Mouse (Mus musculus): Measurements from ENCODE around the gene Kctd3. TPM values are rescaled to one million over a fixed set of nuclear protein-coding genes. Genes with fewer than 3 reads are reported as not detected.

Gene Kctd3
- polyA plus RNA-seq, 1 experiment from 2014 or later: 42.3 TPM

GRCm38 (mm10) chr1:189006826-189007225 lies 815 bp downstream of the Kctd3 start:
- no peaks in the 10 kb centered on the region for H3K27me3 ChIP-seq
- no peak for ATAC-seq (ENCODE audit: insufficient number of reproducible peaks, insufficient read depth, low FRiP score, low TSS enrichment)
- H3K4me2 ChIP-seq (replicated peaks): peak overlapping the region; percentile 97
- peaks cover 17% of the 10 kb centered on the region for H3K4me1 ChIP-seq
- H3K27ac ChIP-seq: no peak overlapping the region
- 3% methylated on average over 7 of the region's 7 CpGs for WGBS
- no peaks in the 10 kb centered on the region for H3K9me3 ChIP-seq
- H3K9ac ChIP-seq: peak overlapping the region; percentile 98
- H3K4me3 ChIP-seq: peak overlapping the region; percentile 100
- H3K36me3 ChIP-seq: no peaks in the 10 kb centered on the region

- Histone ChIP-seq H3K4me2 (replicated peaks) (peak overlapping the region; percentile 97), H3K4me3 (peak overlapping the region; percentile 100; the same call in 1 of the 2 replicates), H3K9me3 (no peaks in the 10 kb centered on the region), H3K27ac (no peak overlapping the region), H3K9ac (no peak overlapping the region), H3K4me1 (peaks cover 17% of the 10 kb centered on the region), H3K36me3 (no peaks in the 10 kb centered on the region), H3K27me3 (no peaks in the 10 kb centered on the region)
- 71% methylated on average over 5 of the region's 5 CpGs for WGBS
- ATAC-seq (ENCODE audit: insufficient number of reproducible peaks, insufficient read depth, low FRiP score, low TSS enrichment): no peak
Observed at GRCm38 (mm10) chr1:189006267-189006666, 1.4 kb downstream of the Kctd3 start.

GRCm38 (mm10) chr1:189004774-189005173 lies 2.9 kb downstream of the Kctd3 start:
- ATAC-seq (ENCODE audit: insufficient number of reproducible peaks, insufficient read depth, low FRiP score, low TSS enrichment): no peak
- no peaks in the 10 kb centered on the region for H3K9me3 ChIP-seq
- H3K4me3 ChIP-seq: no peak overlapping the region
- H3K9ac ChIP-seq: no peak overlapping the region
- H3K36me3 ChIP-seq: peaks cover 11% of the 10 kb centered on the region
- peaks cover 17% of the 10 kb centered on the region for H3K4me1 ChIP-seq
- H3K27ac ChIP-seq: no peak overlapping the region
- WGBS: 96% methylated on average over 1 of the region's 1 CpGs
- no peak overlapping the region for H3K4me2 ChIP-seq (replicated peaks)
- H3K27me3 ChIP-seq: no peaks in the 10 kb centered on the region

- Histone ChIP-seq H3K27ac (no peak overlapping the region), H3K4me3 (no peak overlapping the region), H3K4me2 (replicated peaks) (no peak overlapping the region), H3K9me3 (no peaks in the 10 kb centered on the region), H3K36me3 (peaks cover 32% of the 10 kb centered on the region), H3K9ac (no peak overlapping the region), H3K4me1 (peaks cover 14% of the 10 kb centered on the region), H3K27me3 (no peaks in the 10 kb centered on the region)
- no peak for ATAC-seq (ENCODE audit: insufficient number of reproducible peaks, insufficient read depth, low FRiP score, low TSS enrichment)
- 90% methylated on average over 12 of the region's 12 CpGs for WGBS
Observed at GRCm38 (mm10) chr1:189001815-189002214, 5.8 kb downstream of the Kctd3 start.

GRCm38 (mm10) chr1:188999981-189000380 lies 7.7 kb downstream of the Kctd3 start:
- 88% methylated on average over 10 of the region's 10 CpGs for WGBS
- peaks cover 48% of the 10 kb centered on the region for H3K36me3 ChIP-seq
- H3K9me3 ChIP-seq: no peaks in the 10 kb centered on the region

GRCm38 (mm10) chr1:188997921-188998320 lies 9.7 kb downstream of the Kctd3 start:
- WGBS: 88% methylated on average over 3 of the region's 3 CpGs

More at GRCm38 (mm10) chr1:188999981-189000380, 7.7 kb downstream of the Kctd3 start:
- Histone ChIP-seq H3K4me3 (no peak overlapping the region), H3K9ac (no peak overlapping the region), H3K27ac (no peak overlapping the region), H3K27me3 (no peaks in the 10 kb centered on the region), H3K4me2 (replicated peaks) (no peak overlapping the region), H3K4me1 (peaks cover 2% of the 10 kb centered on the region; the same call in 1 of the 2 replicates)
- no peak for ATAC-seq (ENCODE audit: insufficient number of reproducible peaks, insufficient read depth, low FRiP score, low TSS enrichment)

GRCm38 (mm10) chr1:188993218-188993617 lies 14.4 kb downstream of the Kctd3 start:
- Histone ChIP-seq H3K4me3 (no peak overlapping the region), H3K9ac (no peak overlapping the region), H3K27me3 (no peaks in the 10 kb centered on the region), H3K27ac (no peak overlapping the region), H3K4me2 (replicated peaks) (no peak overlapping the region), H3K4me1 (no peaks in the 10 kb centered on the region), H3K36me3 (peaks cover 57% of the 10 kb centered on the region), H3K9me3 (no peaks in the 10 kb centered on the region)
- WGBS: 42% methylated on average over 4 of the region's 4 CpGs
- no peak for ATAC-seq (ENCODE audit: insufficient number of reproducible peaks, insufficient read depth, low FRiP score, low TSS enrichment)

More at GRCm38 (mm10) chr1:188997921-188998320, 9.7 kb downstream of the Kctd3 start:
- H3K4me2 ChIP-seq (replicated peaks): no peak overlapping the region
- no peak overlapping the region for H3K27ac ChIP-seq
- no peaks in the 10 kb centered on the region for H3K4me1 ChIP-seq
- no peak overlapping the region for H3K4me3 ChIP-seq
- ATAC-seq (ENCODE audit: insufficient number of reproducible peaks, insufficient read depth, low FRiP score, low TSS enrichment): no peak
- no peak overlapping the region for H3K9ac ChIP-seq
- no peaks in the 10 kb centered on the region for H3K27me3 ChIP-seq
- peaks cover 56% of the 10 kb centered on the region for H3K36me3 ChIP-seq
- no peaks in the 10 kb centered on the region for H3K9me3 ChIP-seq

- Histone ChIP-seq H3K4me3 (no peak overlapping the region), H3K36me3 (peaks cover 79% of the 10 kb centered on the region), H3K27me3 (no peaks in the 10 kb centered on the region), H3K27ac (no peak overlapping the region), H3K4me1 (no peaks in the 10 kb centered on the region), H3K9me3 (no peaks in the 10 kb centered on the region), H3K9ac (no peak overlapping the region), H3K4me2 (replicated peaks) (no peak overlapping the region)
- no peak for ATAC-seq (ENCODE audit: insufficient number of reproducible peaks, insufficient read depth, low FRiP score, low TSS enrichment)
- 25% methylated on average over 3 of the region's 3 CpGs for WGBS
Observed at GRCm38 (mm10) chr1:188980050-188980449, 27.6 kb downstream of the Kctd3 start.

GRCm38 (mm10) chr1:188973926-188974325 lies 33.7 kb downstream of the Kctd3 start:
- Histone ChIP-seq H3K27ac (no peak overlapping the region), H3K27me3 (no peaks in the 10 kb centered on the region), H3K9ac (no peak overlapping the region), H3K4me3 (no peak overlapping the region), H3K4me1 (no peaks in the 10 kb centered on the region), H3K4me2 (replicated peaks) (no peak overlapping the region), H3K36me3 (peaks cover 80% of the 10 kb centered on the region), H3K9me3 (no peaks in the 10 kb centered on the region)
- no peak for ATAC-seq (ENCODE audit: insufficient number of reproducible peaks, insufficient read depth, low FRiP score, low TSS enrichment)
- WGBS: 91% methylated on average over 16 of the region's 16 CpGs

- no peak overlapping the region for H3K9ac ChIP-seq
Observed at GRCm38 (mm10) chr1:188973078-188973477, 34.6 kb downstream of the Kctd3 start.

GRCm38 (mm10) chr1:188952501-188952900 lies 55.1 kb downstream of the Kctd3 start:
- Histone ChIP-seq H3K9ac (no peak overlapping the region), H3K9me3 (no peaks in the 10 kb centered on the region), H3K27me3 (no peaks in the 10 kb centered on the region), H3K36me3 (no peaks in the 10 kb centered on the region), H3K27ac (no peak overlapping the region), H3K4me2 (replicated peaks) (no peak overlapping the region), H3K4me3 (no peak overlapping the region), H3K4me1 (no peaks in the 10 kb centered on the region)
- no peak for ATAC-seq (ENCODE audit: insufficient number of reproducible peaks, insufficient read depth, low FRiP score, low TSS enrichment)
- 85% methylated on average over 4 of the region's 4 CpGs for WGBS

More at GRCm38 (mm10) chr1:188973078-188973477, 34.6 kb downstream of the Kctd3 start:
- 92% methylated on average over 6 of the region's 6 CpGs for WGBS
- Histone ChIP-seq H3K4me2 (replicated peaks) (no peak overlapping the region), H3K36me3 (peaks cover 81% of the 10 kb centered on the region), H3K27ac (no peak overlapping the region), H3K9me3 (no peaks in the 10 kb centered on the region), H3K27me3 (no peaks in the 10 kb centered on the region), H3K4me3 (no peak overlapping the region), H3K4me1 (no peaks in the 10 kb centered on the region)
- no peak for ATAC-seq (ENCODE audit: insufficient number of reproducible peaks, insufficient read depth, low FRiP score, low TSS enrichment)

GRCm38 (mm10) chr1:188951091-188951490 lies 56.5 kb downstream of the Kctd3 start:
- H3K27me3 ChIP-seq: no peaks in the 10 kb centered on the region

More at GRCm38 (mm10) chr1:188951091-188951490, 56.5 kb downstream of the Kctd3 start:
- H3K9ac ChIP-seq: no peak overlapping the region
- no peak overlapping the region for H3K4me3 ChIP-seq
- H3K9me3 ChIP-seq: no peaks in the 10 kb centered on the region
- no peaks in the 10 kb centered on the region for H3K36me3 ChIP-seq
- WGBS: 91% methylated on average over 6 of the region's 6 CpGs
- no peak for ATAC-seq (ENCODE audit: insufficient number of reproducible peaks, insufficient read depth, low FRiP score, low TSS enrichment)
- no peak overlapping the region for H3K27ac ChIP-seq
- no peak overlapping the region for H3K4me2 ChIP-seq (replicated peaks)
- no peaks in the 10 kb centered on the region for H3K4me1 ChIP-seq
